Mouse (Mus musculus) heart, embryonic 14.5 days (tissue): Measurements from ENCODE around the gene Samhd1. TPM values are rescaled to one million over a fixed set of nuclear protein-coding genes. Genes with fewer than 3 reads are reported as not detected.

Source experiments
- ATAC-seq: fragments of 200-750 bp; cut with Nextera tagmentation; 2 replicates; pipeline ENCODE4 v1.8.0; 2017; ENCODE audit warnings: low read depth, moderate TSS enrichment; ENCODE audit not compliant: insufficient number of reproducible peaks, insufficient read depth, low FRiP score
- H3K27ac ChIP-seq, 2 experiments: fragments of 200-500 bp in 1 of 2; fragments of 300-500 bp in 1 of 2; sonication (generic) in 1 of 2; replicated peaks in 1 of 2; 2 replicates each; pipeline ENCODE4 v1.5.1; 2012 to 2014; ENCODE audit warnings: low read depth in 2 of 2, low read length in 2 of 2, control low read depth in 1 of 2, mild to moderate bottlenecking in 1 of 2, mixed read lengths in 1 of 2; ENCODE audit not compliant: control insufficient read depth in 1 of 2, insufficient read depth in 1 of 2
- H3K27me3 ChIP-seq: fragments of 300-500 bp; sonication (generic); 2 replicates; pipeline ENCODE4 v1.6.1; 2014; ENCODE audit warnings: mild to moderate bottlenecking, low read length, control low read depth; ENCODE audit not compliant: control insufficient read depth, insufficient read depth
- H3K36me3 ChIP-seq: fragments of 300-500 bp; sonication (generic); 2 replicates; pipeline ENCODE4 v1.6.1; 2014; ENCODE audit warnings: mild to moderate bottlenecking, control low read depth, low read length, mixed read lengths; ENCODE audit not compliant: control insufficient read depth, insufficient read depth
- H3K4me1 ChIP-seq, 2 experiments: fragments of 200-500 bp in 1 of 2; fragments of 300-500 bp in 1 of 2; sonication (generic) in 1 of 2; 2 replicates each; pipeline ENCODE4 v1.6.1; 2012 to 2014; ENCODE audit warnings: low read length in 2 of 2, control low read depth in 1 of 2, mixed read lengths in 1 of 2; ENCODE audit not compliant: control insufficient read depth in 2 of 2, insufficient read depth in 2 of 2
- H3K4me2 ChIP-seq: fragments of 300-500 bp; sonication (generic); 2 replicates; pipeline ENCODE4 v1.6.1; 2014; ENCODE audit warnings: mild to moderate bottlenecking, low read length
- H3K4me3 ChIP-seq, 2 experiments: fragments of 200-500 bp in 1 of 2; fragments of 300-500 bp in 1 of 2; sonication (generic) in 1 of 2; 2 replicates each; pipeline ENCODE4 v1.5.1; 2012 to 2014; ENCODE audit warnings: low read length in 2 of 2, mild to moderate bottlenecking in 2 of 2, control low read depth in 1 of 2, low read depth in 1 of 2, moderate library complexity in 1 of 2; ENCODE audit not compliant: control insufficient read depth in 1 of 2, insufficient read depth in 1 of 2
- H3K9ac ChIP-seq: fragments of 300-500 bp; sonication (generic); 2 replicates; pipeline ENCODE4 v1.6.1; 2014; ENCODE audit warnings: mild to moderate bottlenecking, low read length
- H3K9me3 ChIP-seq: fragments of 300-500 bp; sonication (generic); 2 replicates; pipeline ENCODE4 v1.6.1; 2016; ENCODE audit warnings: low read length, control low read depth; ENCODE audit not compliant: control insufficient read depth
- WGBS: fragments of 180-500 bp; shearing (Covaris S2); extraction: QIAGEN DNeasy Blood & Tissue Kit; methylation state at CpG from one replicate; pipeline ENCODE4 v1.1.7; 2014; 5-methylcytosine and 5-hydroxymethylcytosine counted together
- polyA plus RNA-seq: library from polyadenylated mRNA; unstranded; fragments of >200 nt; fragmentation: Nextera tagmentation; extraction: Ambion mirVana; gene quantifications from 2 replicates; pipeline ENCODE4 v1.2.1, GENCODE M21; 2014

Gene Samhd1
- polyA plus RNA-seq, 1 experiment from 2014 or later, result 18.3 TPM

- peak overlapping the region; percentile 45; the same call in 1 of the 2 replicates for H3K9ac ChIP-seq
- 59% methylated on average over 14 of the region's 14 CpGs for WGBS
- no peaks in the 10 kb centered on the region for H3K9me3 ChIP-seq
- ATAC-seq, result no peak
- H3K36me3 ChIP-seq, result peaks cover 4% of the 10 kb centered on the region; the same call in 1 of the 2 replicates
- H3K4me1 ChIP-seq, result peaks cover 51 to 73% of the 10 kb centered on the region in 2 experiments
- H3K27ac ChIP-seq, result peak overlapping the region; percentile 69 to 93
- H3K27me3 ChIP-seq, result no peaks in the 10 kb centered on the region
- H3K4me3 ChIP-seq, result no peak overlapping the region
- H3K4me2 ChIP-seq, result peak overlapping the region; percentile 36; the same call in 1 of the 2 replicates
These were observed 69.8 kb downstream of the Samhd1 start for GRCm38 (mm10) chr2:157064978-157065878.

- Histone ChIP-seq H3K9me3 (no peaks in the 10 kb centered on the region), H3K36me3 (peaks cover 15% of the 10 kb centered on the region), H3K27ac (no peak overlapping the region; a peak in 1 of 4 replicates), H3K4me1 (peaks cover 43 to 68% of the 10 kb centered on the region in 2 experiments), H3K4me2 (no peak overlapping the region), H3K27me3 (no peaks in the 10 kb centered on the region), H3K9ac (no peak overlapping the region; the same call in 1 of the 2 replicates), H3K4me3 (no peak overlapping the region)
- no peak for ATAC-seq
- 60% methylated on average over 7 of the region's 7 CpGs for WGBS
These were observed 70.9 kb downstream of the Samhd1 start for GRCm38 (mm10) chr2:157064136-157064535.

- 70% methylated on average over 4 of the region's 4 CpGs for whole genome bisulfite sequencing
- H3K4me1 ChIP-seq, result peaks cover 43 to 69% of the 10 kb centered on the region in 2 experiments
- no peaks in the 10 kb centered on the region for H3K9me3 ChIP-seq
- H3K4me2 ChIP-seq, result no peak overlapping the region
- peaks cover 20% of the 10 kb centered on the region for H3K36me3 ChIP-seq
- ATAC-seq, result no peak
- no peaks in the 10 kb centered on the region for H3K27me3 ChIP-seq
- peak overlapping the region; percentile 2 to 19; a peak in 1 of 4 replicates for H3K27ac ChIP-seq
- no peak overlapping the region for H3K4me3 ChIP-seq
- H3K9ac ChIP-seq, result peak overlapping the region; percentile 19; the same call in 1 of the 2 replicates
These were observed 71.8 kb downstream of the Samhd1 start for GRCm38 (mm10) chr2:157063241-157063700.

GRCm38 (mm10) chr2:157060557-157061305, 74.3 kb downstream of the Samhd1 start:
- peaks cover 34% of the 10 kb centered on the region for H3K36me3 ChIP-seq
- H3K4me2 ChIP-seq, result no peak overlapping the region
- no peak overlapping the region for H3K4me3 ChIP-seq
- ATAC-seq, result no peak
- 84% methylated on average over 11 of the region's 11 CpGs for WGBS
- H3K4me1 ChIP-seq, result peaks cover 39 to 61% of the 10 kb centered on the region in 2 experiments
- no peaks in the 10 kb centered on the region for H3K9me3 ChIP-seq
- H3K9ac ChIP-seq, result no peak overlapping the region
- H3K27ac ChIP-seq, result no peak overlapping the region
- no peaks in the 10 kb centered on the region for H3K27me3 ChIP-seq

GRCm38 (mm10) chr2:157060037-157060436, 75.0 kb downstream of the Samhd1 start:
- Histone ChIP-seq H3K9ac (no peak overlapping the region), H3K27me3 (no peaks in the 10 kb centered on the region), H3K27ac (no peak overlapping the region), H3K4me3 (no peak overlapping the region), H3K4me2 (no peak overlapping the region), H3K4me1 (peaks cover 36 to 61% of the 10 kb centered on the region in 2 experiments), H3K36me3 (peaks cover 36% of the 10 kb centered on the region), H3K9me3 (no peaks in the 10 kb centered on the region)
- 89% methylated on average over 14 of the region's 14 CpGs for WGBS
- no peak for ATAC-seq

- ATAC-seq, result no peak
- Histone ChIP-seq H3K36me3 (peaks cover 37% of the 10 kb centered on the region), H3K4me1 (peaks cover 37 to 61% of the 10 kb centered on the region in 2 experiments), H3K27me3 (no peaks in the 10 kb centered on the region), H3K9me3 (no peaks in the 10 kb centered on the region), H3K27ac (peak overlapping the region; percentile 2 to 84; a peak in 3 of 4 replicates), H3K9ac (peak overlapping the region; percentile 57; the same call in 1 of the 2 replicates), H3K4me3 (no peak overlapping the region), H3K4me2 (peak overlapping the region; percentile 52; the same call in 1 of the 2 replicates)
- 76% methylated on average over 8 of the region's 8 CpGs for WGBS
These were observed 75.9 kb downstream of the Samhd1 start for GRCm38 (mm10) chr2:157059166-157059565.

- Histone ChIP-seq H3K4me1 (peaks cover 34 to 57% of the 10 kb centered on the region in 2 experiments), H3K9me3 (no peaks in the 10 kb centered on the region), H3K36me3 (peaks cover 43% of the 10 kb centered on the region), H3K27ac (peak overlapping the region; percentile 75 to 84), H3K4me2 (peak overlapping the region; percentile 52), H3K9ac (peak overlapping the region; percentile 57), H3K4me3 (peak overlapping the region; percentile 16 to 18; a peak in 2 of 4 replicates), H3K27me3 (no peaks in the 10 kb centered on the region)
- WGBS, result 22% methylated on average over 18 of the region's 18 CpGs
- ATAC-seq, result peak; percentile 49
These were observed 76.6 kb downstream of the Samhd1 start for GRCm38 (mm10) chr2:157058342-157058998.
